ENCODE assay signal across 9 mouse cellular contexts in genomic region chr17:33812990-33813389, GRCm38 (mm10). TPM values are rescaled to one million over a fixed set of nuclear protein-coding genes. Genes with fewer than 3 reads are reported as not detected.
DNase-seq lines count a peak whose midpoint lies in the region; ATAC-seq and TF ChIP-seq lines count a peak whose summit lies in the region.
"Had no signal": no experiment of that assay in that cellular context is flagged by ENCODE, and none has a peak within 500 bp of the region (broad histone marks: within the 10 kb centered on the region; RNA-seq: fewer than 3 reads in every experiment).

No protein-coding gene starts in this region.

- H3K4me1 ChIP-seq in E14TG2a.4 (replicated peaks; ENCODE audit: low read depth, low read length): peaks cover 74% of the 10 kb centered on the region
- H3K4me1 ChIP-seq in lung, postnatal 0 days (ENCODE audit: insufficient read depth, low read depth, low read length): peaks cover 32% of the 10 kb centered on the region; the same call in 1 of the 2 replicates
- H3K4me1 ChIP-seq in midbrain, embryonic 13.5 days (replicated peaks): peaks cover 21% of the 10 kb centered on the region

- peak; percentile 52 to 60 for DNase-seq in adrenal gland, postnatal 36 days
- DNase-seq in heart, postnatal 4 days: peak; percentile 58
- DNase-seq in lung, postnatal 0 days (ENCODE audit: low spot score): peak; percentile 93
- DNase-seq in right cerebral cortex, postnatal 4 days: no peak
- DNase-seq: right cerebral cortex, adult 18-20 months had no signal

- H3K4me2 ChIP-seq in lung, postnatal 0 days (replicated peaks; ENCODE audit: low read depth, low read length): peak overlapping the region; percentile 81
- no peak overlapping the region for H3K4me2 ChIP-seq in midbrain, embryonic 13.5 days (replicated peaks)

- H3K4me3 ChIP-seq in E14TG2a.4 (replicated peaks; ENCODE audit: low read length): peak overlapping the region; percentile 24
- peak overlapping the region; percentile 21 for H3K4me3 ChIP-seq in lung, postnatal 0 days (ENCODE audit: low read depth, low read length)
- H3K4me3 ChIP-seq in midbrain, embryonic 13.5 days (replicated peaks): no peak overlapping the region
- H3K4me3 ChIP-seq: midbrain, embryonic 10.5 days had no signal

- H3K36me3 ChIP-seq in E14TG2a.4 (ENCODE audit: insufficient read depth, low read length): peaks cover 27% of the 10 kb centered on the region
- H3K36me3 ChIP-seq in lung, postnatal 0 days (ENCODE audit: insufficient read depth, low read length): no peaks in the 10 kb centered on the region; the same call in 1 of the 2 replicates
- H3K36me3 ChIP-seq in midbrain, embryonic 13.5 days: no peaks in the 10 kb centered on the region

- TF ChIP-seq CTCF in E14TG2a.4 (conservative IDR thresholded peaks at IDR 0.05; ENCODE audit: low read length): no peak
- no peak for TF ChIP-seq CTCF in lung, postnatal 0 days (IDR thresholded peaks at IDR 0.05)

- TF ChIP-seq EP300 in lung, postnatal 0 days (IDR thresholded peaks at IDR 0.05): peak; percentile 94

- no peaks in the 10 kb centered on the region for H3K9me3 ChIP-seq in E14TG2a.4 (ENCODE audit: low read length)
- H3K9me3 ChIP-seq in lung, postnatal 0 days (ENCODE audit: low read length): no peaks in the 10 kb centered on the region
- no peaks in the 10 kb centered on the region for H3K9me3 ChIP-seq in midbrain, embryonic 13.5 days
- H3K9me3 ChIP-seq: midbrain, embryonic 10.5 days had no signal

- peak; percentile 52 for ATAC-seq in lung, postnatal 0 days
- ATAC-seq in midbrain, embryonic 13.5 days: no peak
- no peak for ATAC-seq in granulocyte monocyte progenitor cell, adult 5-6 weeks (replicated peaks; ENCODE audit: poor library complexity, severe bottlenecking)

- H3K27me3 ChIP-seq in E14TG2a.4 (ENCODE audit: insufficient read depth, low read length): no peaks in the 10 kb centered on the region
- H3K27me3 ChIP-seq in lung, postnatal 0 days (replicated peaks; ENCODE audit: insufficient read depth, low read length): no peaks in the 10 kb centered on the region
- H3K27me3 ChIP-seq in midbrain, embryonic 13.5 days: peaks cover 16% of the 10 kb centered on the region

- WGBS in lung, postnatal 0 days: 31% methylated on average over 4 of the region's 4 CpGs
- 77% methylated on average over 4 of the region's 4 CpGs for WGBS in midbrain, embryonic 13.5 days

- H3K9ac ChIP-seq in lung, postnatal 0 days (replicated peaks; ENCODE audit: low read depth): no peak overlapping the region; the same call in 1 of the 2 replicates
- H3K9ac ChIP-seq in midbrain, embryonic 13.5 days (replicated peaks): no peak overlapping the region

- H3K27ac ChIP-seq in lung, postnatal 0 days (ENCODE audit: low read length): peak overlapping the region; percentile 92
- no peak overlapping the region for H3K27ac ChIP-seq in midbrain, embryonic 13.5 days
- H3K27ac ChIP-seq: midbrain, embryonic 10.5 days had no signal

RNA-seq across cellular contexts. Expression of gene Kank3, which starts 2.7 kb away (rescaled TPM):
- 10 to 100 TPM; 72.2 to 90.5 TPM for total RNA-seq in adrenal gland, postnatal 36 days (2021)
- total RNA-seq in heart, postnatal 4 days (2021): 10 to 100 TPM; 57.5 to 58.5 TPM
- polyA plus RNA-seq in lung, postnatal 0 days (2015; fragmentation: Nextera tagmentation; extraction: Ambion mirVana): 186 and 211 TPM in 2 replicates
- polyA plus RNA-seq in midbrain, embryonic 13.5 days (2015; fragmentation: Nextera tagmentation; extraction: Ambion mirVana): 28.6 and 36.2 TPM in 2 replicates
- total RNA-seq in granulocyte monocyte progenitor cell, adult 5-6 weeks (2014; fragmentation: Nextera tagmentation): 17.5 and 21.0 TPM in 2 replicates
- total RNA-seq in granulocyte monocyte progenitor cell, adult 5-6 weeks (2017): 5.3 and 5.5 TPM in 2 replicates

RNA-seq across cellular contexts. Expression of gene Rps28, which starts 11.4 kb away (rescaled TPM):
- 1,000 to 10,000 TPM; 1,486 to 1,511 TPM for total RNA-seq in adrenal gland, postnatal 36 days (2021)
- 1,000 to 10,000 TPM; 1,097 to 1,179 TPM for total RNA-seq in heart, postnatal 4 days (2021)
- 906 and 1,023 TPM in 2 replicates for polyA plus RNA-seq in lung, postnatal 0 days (2015; fragmentation: Nextera tagmentation; extraction: Ambion mirVana)
- polyA plus RNA-seq in midbrain, embryonic 13.5 days (2015; fragmentation: Nextera tagmentation; extraction: Ambion mirVana): 704 and 707 TPM in 2 replicates
- total RNA-seq in granulocyte monocyte progenitor cell, adult 5-6 weeks (2014; fragmentation: Nextera tagmentation): 3,502 and 3,517 TPM in 2 replicates
- 2,416 and 2,576 TPM in 2 replicates for total RNA-seq in granulocyte monocyte progenitor cell, adult 5-6 weeks (2017)

RNA-seq across cellular contexts. Expression of gene Ndufa7, which starts 11.4 kb away (rescaled TPM):
- total RNA-seq in adrenal gland, postnatal 36 days (2021): 100 to 1,000 TPM; 432 to 487 TPM
- total RNA-seq in heart, postnatal 4 days (2021): 100 to 1,000 TPM; 423 to 447 TPM
- polyA plus RNA-seq in lung, postnatal 0 days (2015; fragmentation: Nextera tagmentation; extraction: Ambion mirVana): 455 and 501 TPM in 2 replicates
- 482 and 516 TPM in 2 replicates for polyA plus RNA-seq in midbrain, embryonic 13.5 days (2015; fragmentation: Nextera tagmentation; extraction: Ambion mirVana)
- 282 and 300 TPM in 2 replicates for total RNA-seq in granulocyte monocyte progenitor cell, adult 5-6 weeks (2014; fragmentation: Nextera tagmentation)
- total RNA-seq in granulocyte monocyte progenitor cell, adult 5-6 weeks (2017): 133 and 200 TPM in 2 replicates

RNA-seq across cellular contexts. Expression of gene Cd320, which starts 29.9 kb away (rescaled TPM):
- 10 to 100 TPM; 30.8 to 47.3 TPM for total RNA-seq in adrenal gland, postnatal 36 days (2021)
- total RNA-seq in heart, postnatal 4 days (2021): 10 to 100 TPM; 16.8 to 21.4 TPM
- 37.6 and 39.3 TPM in 2 replicates for polyA plus RNA-seq in lung, postnatal 0 days (2015; fragmentation: Nextera tagmentation; extraction: Ambion mirVana)
- polyA plus RNA-seq in midbrain, embryonic 13.5 days (2015; fragmentation: Nextera tagmentation; extraction: Ambion mirVana): 64.0 and 66.9 TPM in 2 replicates
- 21.9 and 35.5 TPM in 2 replicates for total RNA-seq in granulocyte monocyte progenitor cell, adult 5-6 weeks (2014; fragmentation: Nextera tagmentation)
- total RNA-seq in granulocyte monocyte progenitor cell, adult 5-6 weeks (2017): 20.3 and 31.3 TPM in 2 replicates

RNA-seq across cellular contexts. Expression of gene Angptl4, which starts 31.4 kb away (rescaled TPM):
- total RNA-seq in adrenal gland, postnatal 36 days (2021): 100 to 1,000 TPM in 1 of 2 experiments, 10 to 100 TPM in 1; 62.7 to 110 TPM
- total RNA-seq in heart, postnatal 4 days (2021): 10 to 100 TPM; 29.1 to 35.0 TPM
- polyA plus RNA-seq in lung, postnatal 0 days (2015; fragmentation: Nextera tagmentation; extraction: Ambion mirVana): 125 and 137 TPM in 2 replicates
- 14.3 and 17.1 TPM in 2 replicates for polyA plus RNA-seq in midbrain, embryonic 13.5 days (2015; fragmentation: Nextera tagmentation; extraction: Ambion mirVana)
- total RNA-seq in granulocyte monocyte progenitor cell, adult 5-6 weeks (2014; fragmentation: Nextera tagmentation): 13.2 and 22.6 TPM in 2 replicates
- total RNA-seq in granulocyte monocyte progenitor cell, adult 5-6 weeks (2017): 10.3 and 11.1 TPM in 2 replicates
